Mouse (Mus musculus) bone marrow macrophage, adult 2 months (primary cell): ENCODE data around the gene Abtb2.

Source experiments
- CTCF ChIP-seq: IDR thresholded peaks from 2 replicates; pipeline ENCODE4 v1.5.1; 2012; ENCODE audit warnings: low read depth, mild to moderate bottlenecking, low read length, moderate library complexity
- POLR2A ChIP-seq: IDR thresholded peaks from 2 replicates; pipeline ENCODE4 v1.6.1; 2012; ENCODE audit warnings: mild to moderate bottlenecking, low read depth, low read length, borderline replicate concordance

- no peak for TF ChIP-seq CTCF
- no peak for TF ChIP-seq POLR2A
Measured at GRCm38 (mm10) chr2:103572354-103572753, 6.2 kb downstream of the Abtb2 start.
